Mouse (Mus musculus): ENCODE results near the gene Hoxd4. TPM values are rescaled to one million over a fixed set of nuclear protein-coding genes. Genes with fewer than 3 reads are reported as not detected.

Hoxd4 gene
- polyA plus RNA-seq, 1 experiment from 2014 or later: 0.95 TPM

DNA sequence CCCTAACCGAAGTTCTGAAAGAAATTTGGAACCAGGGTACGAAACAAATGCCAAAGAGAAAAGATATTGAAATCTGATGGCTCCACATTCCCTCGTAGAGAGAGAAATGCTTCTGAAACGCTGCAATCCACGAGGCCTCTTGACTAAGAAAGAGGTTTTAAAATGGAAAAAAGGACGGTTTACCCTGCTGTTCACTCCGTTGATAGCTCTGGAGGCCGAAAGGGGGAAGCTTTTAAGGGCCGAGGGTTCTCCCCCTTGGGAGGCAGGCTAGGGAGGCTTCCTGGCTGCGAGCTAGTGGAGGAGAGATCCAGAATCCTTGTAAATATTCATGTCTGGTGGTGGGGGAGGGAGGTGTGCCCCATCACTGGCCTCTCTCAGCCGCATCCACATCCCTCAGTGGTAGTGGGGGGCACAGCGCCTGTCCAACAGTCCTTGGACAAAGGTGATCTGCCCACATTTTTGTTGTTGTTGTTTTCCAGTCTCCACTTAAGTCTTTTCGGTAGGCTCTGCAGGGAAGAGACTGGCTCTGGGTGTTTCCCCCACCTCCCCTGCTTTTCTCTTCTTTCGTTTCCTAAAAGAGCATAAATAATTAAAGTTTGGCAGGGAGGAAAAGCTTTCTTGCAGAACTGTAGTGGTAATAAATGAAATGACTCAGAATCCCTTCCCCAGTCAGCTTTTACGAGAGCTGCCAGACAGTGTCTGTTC, 32.7 kb upstream of the Hoxd4 start, which contains the start of gene Hoxd11:
Hoxd11 (plus strand) TSS at position 667 of the 705 bp plus-strand sequence.
- ATAC-seq: no peak
- H3K9me3 ChIP-seq (ENCODE audit: control insufficient read depth, low read length): no peaks in the 10 kb centered on the region
- no peaks in the 10 kb centered on the region for H3K36me3 ChIP-seq (ENCODE audit: control insufficient read depth, insufficient read depth, low read length)
- no peak within 1 kb of the TSS for H3K9ac ChIP-seq (ENCODE audit: low read depth, low read length)
- no peak within 1 kb of the TSS for H3K27ac ChIP-seq (ENCODE audit: low read length)
- H3K4me3 ChIP-seq (ENCODE audit: low read length): peak within 1 kb of the TSS; percentile 3; the same call in 1 of the 2 replicates
- 2% methylated on average over 15 of the region's 15 CpGs for WGBS
- H3K4me2 ChIP-seq (ENCODE audit: low read depth, low read length): no peak within 1 kb of the TSS
- peaks cover 12% of the 10 kb centered on the region for H3K4me1 ChIP-seq (ENCODE audit: control insufficient read depth, insufficient read depth, low read length)
- peaks cover 96% of the 10 kb centered on the region for H3K27me3 ChIP-seq (replicated peaks; ENCODE audit: control insufficient read depth, insufficient read depth, low read length)

DNA sequence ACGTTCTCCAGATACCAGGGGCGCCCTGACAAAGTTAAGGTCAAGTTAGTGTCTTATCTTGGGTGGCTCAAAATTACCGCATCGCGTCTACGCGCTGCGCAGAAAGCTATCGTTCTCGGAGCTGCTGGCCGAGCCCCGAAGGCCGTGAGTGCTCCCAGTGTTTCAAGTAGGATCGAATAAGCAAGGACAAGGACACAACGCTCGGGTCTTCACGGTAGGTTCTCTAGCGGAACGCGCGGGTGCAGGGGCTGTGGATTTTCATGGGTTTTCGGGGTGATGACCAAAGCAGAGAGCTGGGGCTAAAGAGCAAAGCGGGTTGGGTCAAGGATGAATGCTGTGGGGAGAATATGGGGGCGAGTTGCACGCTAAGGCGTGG, 32.1 kb upstream of the Hoxd4 start:
- no peak overlapping the region for H3K4me2 ChIP-seq (ENCODE audit: low read depth, low read length)
- H3K4me1 ChIP-seq (ENCODE audit: control insufficient read depth, insufficient read depth, low read length): peaks cover 12% of the 10 kb centered on the region
- peaks cover 95% of the 10 kb centered on the region for H3K27me3 ChIP-seq (replicated peaks; ENCODE audit: control insufficient read depth, insufficient read depth, low read length)
- H3K9me3 ChIP-seq (ENCODE audit: control insufficient read depth, low read length): no peaks in the 10 kb centered on the region
- H3K4me3 ChIP-seq (ENCODE audit: low read length): peak overlapping the region; percentile 3; the same call in 1 of the 2 replicates
- no peak for ATAC-seq
- H3K36me3 ChIP-seq (ENCODE audit: control insufficient read depth, insufficient read depth, low read length): no peaks in the 10 kb centered on the region
- no peak overlapping the region for H3K27ac ChIP-seq (ENCODE audit: low read length)
- under 1% methylated on average over 26 of the region's 26 CpGs for WGBS
- no peak overlapping the region for H3K9ac ChIP-seq (ENCODE audit: low read depth, low read length)

- no peak for ATAC-seq
- Histone ChIP-seq H3K4me1 (ENCODE audit: control insufficient read depth, insufficient read depth, low read length) (peaks cover 12% of the 10 kb centered on the region), H3K4me3 (ENCODE audit: low read length) (peak overlapping the region; percentile 3; the same call in 1 of the 2 replicates), H3K9me3 (ENCODE audit: control insufficient read depth, low read length) (no peaks in the 10 kb centered on the region), H3K27me3 (replicated peaks; ENCODE audit: control insufficient read depth, insufficient read depth, low read length) (peaks cover 93% of the 10 kb centered on the region), H3K4me2 (ENCODE audit: low read depth, low read length) (no peak overlapping the region), H3K36me3 (ENCODE audit: control insufficient read depth, insufficient read depth, low read length) (no peaks in the 10 kb centered on the region), H3K27ac (ENCODE audit: low read length) (no peak overlapping the region), H3K9ac (ENCODE audit: low read depth, low read length) (no peak overlapping the region)
- 2% methylated on average over 23 of the region's 23 CpGs for whole genome bisulfite sequencing
Observed at GRCm38 (mm10) chr2:74679980-74680379, 31.7 kb upstream of the Hoxd4 start.

- Histone ChIP-seq H3K27ac (ENCODE audit: low read length) (no peak overlapping the region), H3K4me3 (ENCODE audit: low read length) (peak overlapping the region; percentile 34; the same call in 1 of the 2 replicates), H3K4me2 (ENCODE audit: low read depth, low read length) (no peak overlapping the region)
Observed at GRCm38 (mm10) chr2:74680561-74681398, 30.9 kb upstream of the Hoxd4 start.

GRCm38 (mm10) chr2:74681594-74682531, 29.9 kb upstream of the Hoxd4 start:
- peak overlapping the region; percentile 42 for H3K4me2 ChIP-seq (ENCODE audit: low read depth, low read length)
- 0 out of 2 replicates have a peak overlapping the region, but pooled peaks have one; percentile 10 for H3K9ac ChIP-seq (ENCODE audit: low read depth, low read length)
- WGBS: under 1% methylated on average over 74 of the region's 78 CpGs
- no peaks in the 10 kb centered on the region for H3K9me3 ChIP-seq (ENCODE audit: control insufficient read depth, low read length)
- H3K36me3 ChIP-seq (ENCODE audit: control insufficient read depth, insufficient read depth, low read length): no peaks in the 10 kb centered on the region
- H3K4me3 ChIP-seq (ENCODE audit: low read length): peak overlapping the region; percentile 34
- no peak overlapping the region for H3K27ac ChIP-seq (ENCODE audit: low read length)
- H3K4me1 ChIP-seq (ENCODE audit: control insufficient read depth, insufficient read depth, low read length): peaks cover 12% of the 10 kb centered on the region
- ATAC-seq: peak; percentile 59
- peaks cover 86% of the 10 kb centered on the region for H3K27me3 ChIP-seq (replicated peaks; ENCODE audit: control insufficient read depth, insufficient read depth, low read length)

More at GRCm38 (mm10) chr2:74680561-74681398, 30.9 kb upstream of the Hoxd4 start:
- H3K36me3 ChIP-seq (ENCODE audit: control insufficient read depth, insufficient read depth, low read length): no peaks in the 10 kb centered on the region
- H3K27me3 ChIP-seq (replicated peaks; ENCODE audit: control insufficient read depth, insufficient read depth, low read length): peaks cover 91% of the 10 kb centered on the region
- WGBS: 3% methylated on average over 21 of the region's 21 CpGs
- H3K4me1 ChIP-seq (ENCODE audit: control insufficient read depth, insufficient read depth, low read length): peaks cover 12% of the 10 kb centered on the region
- no peak for ATAC-seq
- no peaks in the 10 kb centered on the region for H3K9me3 ChIP-seq (ENCODE audit: control insufficient read depth, low read length)
- H3K9ac ChIP-seq (ENCODE audit: low read depth, low read length): no peak overlapping the region

- no peaks in the 10 kb centered on the region for H3K36me3 ChIP-seq (ENCODE audit: control insufficient read depth, insufficient read depth, low read length)
- under 1% methylated on average over 48 of the region's 51 CpGs for WGBS
- peak overlapping the region; percentile 43; the same call in 1 of the 2 replicates for H3K9ac ChIP-seq (ENCODE audit: low read depth, low read length)
- H3K4me1 ChIP-seq (ENCODE audit: control insufficient read depth, insufficient read depth, low read length): peaks cover 12% of the 10 kb centered on the region
- H3K27ac ChIP-seq (ENCODE audit: low read length): no peak overlapping the region
- no peaks in the 10 kb centered on the region for H3K9me3 ChIP-seq (ENCODE audit: control insufficient read depth, low read length)
- 0 out of 2 replicates have a peak, but pooled peaks have one; percentile 10 for ATAC-seq
- peak overlapping the region; percentile 34 for H3K4me3 ChIP-seq (ENCODE audit: low read length)
- H3K27me3 ChIP-seq (replicated peaks; ENCODE audit: control insufficient read depth, insufficient read depth, low read length): peaks cover 88% of the 10 kb centered on the region
- peak overlapping the region; percentile 42 for H3K4me2 ChIP-seq (ENCODE audit: low read depth, low read length)
Observed at GRCm38 (mm10) chr2:74682796-74683195, 28.9 kb upstream of the Hoxd4 start.

GRCm38 (mm10) chr2:74683471-74683951, 28.2 kb upstream of the Hoxd4 start:
- 3% methylated on average over 18 of the region's 18 CpGs for WGBS
- peaks cover 12% of the 10 kb centered on the region for H3K4me1 ChIP-seq (ENCODE audit: control insufficient read depth, insufficient read depth, low read length)
- no peak overlapping the region for H3K4me2 ChIP-seq (ENCODE audit: low read depth, low read length)
- peak; percentile 31; the same call in 1 of the 2 replicates for ATAC-seq
- H3K27me3 ChIP-seq (replicated peaks; ENCODE audit: control insufficient read depth, insufficient read depth, low read length): peaks cover 87% of the 10 kb centered on the region
- no peaks in the 10 kb centered on the region for H3K9me3 ChIP-seq (ENCODE audit: control insufficient read depth, low read length)
- peak overlapping the region; percentile 34 for H3K4me3 ChIP-seq (ENCODE audit: low read length)
- no peaks in the 10 kb centered on the region for H3K36me3 ChIP-seq (ENCODE audit: control insufficient read depth, insufficient read depth, low read length)
- H3K27ac ChIP-seq (ENCODE audit: low read length): no peak overlapping the region
- H3K9ac ChIP-seq (ENCODE audit: low read depth, low read length): no peak overlapping the region

GRCm38 (mm10) chr2:74684106-74684505, 27.6 kb upstream of the Hoxd4 start:
- Histone ChIP-seq H3K4me1 (ENCODE audit: control insufficient read depth, insufficient read depth, low read length) (peaks cover 12% of the 10 kb centered on the region), H3K36me3 (ENCODE audit: control insufficient read depth, insufficient read depth, low read length) (no peaks in the 10 kb centered on the region), H3K27ac (ENCODE audit: low read length) (no peak overlapping the region), H3K27me3 (replicated peaks; ENCODE audit: control insufficient read depth, insufficient read depth, low read length) (peaks cover 87% of the 10 kb centered on the region), H3K4me3 (ENCODE audit: low read length) (peak overlapping the region; percentile 19), H3K9me3 (ENCODE audit: control insufficient read depth, low read length) (no peaks in the 10 kb centered on the region), H3K9ac (ENCODE audit: low read depth, low read length) (no peak overlapping the region), H3K4me2 (ENCODE audit: low read depth, low read length) (no peak overlapping the region)
- no peak for ATAC-seq
- WGBS: 2% methylated on average over 12 of the region's 12 CpGs
